Mouse (Mus musculus): ENCODE measurements around the gene Olfr1251.
"Not testable (repeated sequence)": the region's sequence is repeated elsewhere in the genome, so short reads cannot be mapped to it uniquely, and the experiment has no call there.

Olfr1251 gene

DNA sequence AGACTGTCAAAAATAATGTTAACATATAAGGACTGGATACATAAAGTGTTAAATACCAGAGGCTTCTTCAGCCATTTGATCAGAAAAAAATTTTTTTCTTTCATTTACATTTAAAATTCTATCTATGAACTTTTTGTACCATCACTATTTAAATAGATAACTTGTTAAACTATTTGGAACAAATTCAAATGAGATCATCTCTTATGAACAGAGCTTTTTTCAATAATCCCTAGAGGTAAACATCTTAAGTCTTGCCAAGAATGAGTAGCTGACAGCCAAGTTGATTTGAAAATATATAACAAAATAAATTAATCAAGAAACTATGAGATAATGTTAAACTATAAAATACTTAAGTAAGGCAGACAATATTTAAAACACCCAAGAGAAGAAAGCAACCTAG is at the start of gene Olfr1251:
Gene Olfr1251, minus strand, starts transcription at position 101 of the 400 bp plus-strand sequence.
- no peak for DNase-seq

- no peak for DNase-seq
These were observed 20.2 kb upstream of the Olfr1251 start for GRCm38 (mm10) chr2:89691980-89692379.

- no peak for DNase-seq
These were observed 10.4 kb downstream of the Olfr1251 start, which contains the start of gene Olfr1250 for GRCm38 (mm10) chr2:89661367-89661766. Gene Olfr1250, minus strand, starts transcription at chr2:89661467.

DNA sequence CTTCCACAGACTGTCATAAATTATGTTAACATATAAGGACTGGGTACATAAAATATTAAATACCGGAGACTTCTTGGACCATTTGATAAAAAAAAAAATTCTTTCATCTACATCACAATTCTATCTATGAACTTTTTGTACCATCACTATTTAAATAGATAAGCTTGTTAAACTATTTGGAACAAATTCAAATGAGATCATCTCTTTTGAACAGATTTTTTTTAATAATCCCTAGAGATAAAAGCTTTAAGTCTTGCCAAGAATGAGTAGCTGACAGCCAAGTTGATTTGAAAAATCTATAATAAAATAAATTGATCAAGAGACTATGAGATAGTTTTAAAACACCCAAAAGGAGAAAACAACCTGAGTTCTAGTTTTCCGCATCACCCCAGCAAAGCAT is 36.9 kb downstream of the Olfr1251 start, which contains the start of gene Olfr1249:
Gene Olfr1249, minus strand, starts transcription at position 101 of the 400 bp plus-strand sequence.
- DNase-seq, result no peak

GRCm38 (mm10) chr2:89618145-89618544 is 53.6 kb downstream of the Olfr1251 start, which contains the start of gene Olfr1248:
Gene Olfr1248, minus strand, starts transcription at chr2:89618245.
- not testable (repeated sequence) for DNase-seq
